Mouse (Mus musculus) spleen, adult 2 months (tissue): Measurements from ENCODE around the gene Tsga10ip.

ENCODE experiments used
- CTCF ChIP-seq: fragments of 200-500 bp; IDR thresholded peaks from 2 replicates; pipeline ENCODE4 v1.5.1; 2011; ENCODE audit warnings: mild to moderate bottlenecking, inconsistent platforms; ENCODE audit not compliant: insufficient read depth, insufficient read length, insufficient replicate concordance; ENCODE audit errors: extremely low read depth
- POLR2A ChIP-seq: fragments of 200-500 bp; IDR thresholded peaks from 2 replicates; pipeline ENCODE4 v1.6.1; 2011; ENCODE audit warnings: low read depth, low read length, inconsistent platforms

- TF ChIP-seq CTCF (no peak), POLR2A (no peak)
Measured at GRCm38 (mm10) chr19:5364124-5364523, 38.2 kb downstream of the Tsga10ip start.
